Mouse (Mus musculus) B cell, adult 2 months (primary cell): ENCODE measurements around the gene Phactr3.

Experiments used
- DNase-seq, 2 experiments: peaks; one replicate each; pipeline ENCODE4 v3.0.0; 2022

The Phactr3 gene

GRCm38 (mm10) chr2:178264389-178264788 is 145.6 kb downstream of the Phactr3 start:
- DNase-seq: peak; percentile 17 to 31

GRCm38 (mm10) chr2:178265454-178265853 is 146.7 kb downstream of the Phactr3 start:
- no peak for DNase-seq

- DNase-seq: no peak
Observed at GRCm38 (mm10) chr2:178270794-178271193, 152.0 kb downstream of the Phactr3 start.

GRCm38 (mm10) chr2:178272350-178272749 is 153.6 kb downstream of the Phactr3 start:
- DNase-seq: no peak

GRCm38 (mm10) chr2:178274126-178274525 is 155.4 kb downstream of the Phactr3 start:
- DNase-seq: no peak

GRCm38 (mm10) chr2:178277206-178277605 is 158.4 kb downstream of the Phactr3 start:
- no peak for DNase-seq

GRCm38 (mm10) chr2:178281183-178281582 is 162.4 kb downstream of the Phactr3 start:
- DNase-seq: no peak

- no peak for DNase-seq
Observed at GRCm38 (mm10) chr2:178287285-178287684, 168.5 kb downstream of the Phactr3 start.

GRCm38 (mm10) chr2:178288666-178289065 is 169.9 kb downstream of the Phactr3 start:
- DNase-seq: no peak

- no peak for DNase-seq
Observed at GRCm38 (mm10) chr2:178303453-178304187, 184.8 kb downstream of the Phactr3 start.

GRCm38 (mm10) chr2:178304188-178304529 is 185.4 kb downstream of the Phactr3 start:
- no peak for DNase-seq

- no peak for DNase-seq
Observed at GRCm38 (mm10) chr2:178304669-178305068, 185.9 kb downstream of the Phactr3 start.

GRCm38 (mm10) chr2:178313539-178313938 is 194.8 kb downstream of the Phactr3 start:
- no peak for DNase-seq

GRCm38 (mm10) chr2:178316281-178316680 is 197.5 kb downstream of the Phactr3 start:
- DNase-seq: no peak

GRCm38 (mm10) chr2:178319766-178320165 is 201.0 kb downstream of the Phactr3 start:
- DNase-seq: no peak

- no peak for DNase-seq
Observed at GRCm38 (mm10) chr2:178321271-178321670, 202.5 kb downstream of the Phactr3 start.

- DNase-seq: no peak
Observed at GRCm38 (mm10) chr2:178324410-178324809, 205.6 kb downstream of the Phactr3 start.

GRCm38 (mm10) chr2:178324818-178325217 is 206.0 kb downstream of the Phactr3 start:
- DNase-seq: no peak

GRCm38 (mm10) chr2:178326067-178326466 is 207.3 kb downstream of the Phactr3 start:
- no peak for DNase-seq

GRCm38 (mm10) chr2:178326750-178327465 is 208.1 kb downstream of the Phactr3 start:
- DNase-seq: no peak

GRCm38 (mm10) chr2:178327466-178328040 is 208.8 kb downstream of the Phactr3 start:
- DNase-seq: no peak

GRCm38 (mm10) chr2:178329551-178329950 is 210.8 kb downstream of the Phactr3 start:
- no peak for DNase-seq

- no peak for DNase-seq
Observed at GRCm38 (mm10) chr2:178329986-178330385, 211.2 kb downstream of the Phactr3 start.

GRCm38 (mm10) chr2:178337878-178338277 is 219.1 kb downstream of the Phactr3 start:
- DNase-seq: no peak
